Mouse (Mus musculus): ENCODE measurements around the gene Atpaf1.

Gene Atpaf1

DNA sequence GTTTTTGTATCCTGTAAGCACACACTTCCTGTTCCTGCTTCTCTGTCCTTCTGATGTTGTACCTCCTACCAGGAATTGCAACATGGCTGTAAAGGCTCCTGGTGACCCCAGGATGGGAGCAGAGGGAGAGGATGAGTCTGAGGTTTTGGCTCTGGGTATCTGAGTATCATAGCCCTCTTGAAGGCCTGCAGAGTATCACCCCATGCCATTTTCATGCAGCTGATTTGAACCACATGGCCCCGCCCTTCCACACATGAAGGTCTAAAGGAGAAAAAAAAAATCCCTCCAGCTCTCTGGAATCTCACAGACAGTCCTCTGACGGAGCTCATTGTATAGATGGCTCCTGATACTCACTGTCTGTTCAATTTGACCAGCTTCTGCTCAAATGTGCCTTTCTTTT lies 65.5 kb downstream of the Atpaf1 start:
- no peak for DNase-seq

GRCm38 (mm10) chr4:115850631-115851030 lies 66.0 kb downstream of the Atpaf1 start:
- DNase-seq: no peak

GRCm38 (mm10) chr4:115851569-115851968 lies 67.0 kb downstream of the Atpaf1 start:
- no peak for DNase-seq

DNA sequence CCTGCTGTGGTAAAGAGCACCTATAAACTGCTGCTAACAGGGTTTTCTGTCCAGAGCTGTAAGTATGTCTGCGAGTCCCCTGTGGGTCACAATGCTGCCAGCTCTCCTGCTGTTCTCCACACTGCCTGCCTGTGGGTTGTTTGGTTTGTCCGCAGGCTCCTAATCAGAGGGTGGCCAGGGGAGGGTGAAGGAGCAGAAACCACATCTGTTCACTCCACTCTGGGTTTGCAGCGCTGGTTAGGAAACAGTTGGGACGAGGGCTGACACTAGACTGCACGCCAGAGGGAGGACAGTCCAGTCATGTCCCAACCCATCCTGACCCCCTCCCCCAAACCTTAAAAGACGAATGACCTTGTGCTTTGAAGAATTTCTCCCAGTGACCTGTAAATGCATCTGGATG lies 70.5 kb downstream of the Atpaf1 start:
- no peak for DNase-seq

GRCm38 (mm10) chr4:115855609-115856008 lies 71.0 kb downstream of the Atpaf1 start:
- no peak for DNase-seq

DNA sequence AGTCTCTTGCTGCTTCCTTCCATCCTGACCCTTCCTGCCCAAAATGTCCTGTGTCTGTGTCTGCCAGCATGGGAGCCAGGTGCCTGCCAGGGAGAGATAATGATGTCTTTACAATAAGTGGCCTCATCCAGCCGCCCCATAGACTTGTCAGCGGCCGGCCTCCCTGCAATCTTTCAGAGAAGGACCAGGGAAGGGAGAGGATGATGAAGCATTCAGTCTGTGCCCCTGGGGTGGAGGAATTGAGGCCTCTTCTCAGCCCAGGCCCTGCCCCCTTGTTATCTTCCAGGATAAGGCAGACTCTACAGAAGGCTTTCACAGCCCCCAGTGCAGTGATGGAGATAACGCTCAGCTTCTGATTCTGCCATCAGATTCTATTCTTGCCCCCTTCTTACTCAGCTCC lies 71.7 kb downstream of the Atpaf1 start:
- no peak for DNase-seq

- no peak for DNase-seq
These were observed 72.8 kb downstream of the Atpaf1 start for GRCm38 (mm10) chr4:115857293-115857883.

GRCm38 (mm10) chr4:115863352-115863751 lies 78.7 kb downstream of the Atpaf1 start:
- DNase-seq: no peak

DNA sequence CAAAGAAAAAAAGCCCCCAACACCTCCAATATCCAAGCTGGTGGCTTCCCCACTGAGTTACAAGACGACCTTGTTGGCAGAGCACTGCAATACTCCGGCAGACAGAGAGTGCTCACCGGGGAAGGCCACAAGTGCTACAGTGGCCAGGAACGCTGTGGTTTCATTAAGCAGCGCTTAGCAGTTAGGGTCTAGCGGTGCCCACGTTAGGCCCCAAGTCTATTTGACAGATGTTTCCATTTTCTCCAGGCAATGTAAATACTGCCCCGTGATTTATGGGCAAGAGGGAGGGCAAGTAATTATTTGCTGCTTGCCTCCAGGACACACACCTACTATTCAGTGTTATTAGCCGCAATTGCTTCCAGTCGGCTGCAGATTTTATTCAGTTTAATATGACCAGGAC lies 79.3 kb downstream of the Atpaf1 start:
- DNase-seq: no peak

Measured in thymus, postnatal 14 days (tissue).